Mouse (Mus musculus) stomach, embryonic 16.5 days (tissue): ENCODE data around the gene Podxl2. TPM values are rescaled to one million over a fixed set of nuclear protein-coding genes. Genes with fewer than 3 reads are reported as not detected.

Source experiments
- ATAC-seq: fragments of 200-750 bp; cut with Nextera tagmentation; 2 replicates; pipeline ENCODE4 v1.8.0; 2017; ENCODE audit warnings: moderate number of reproducible peaks, moderate TSS enrichment; ENCODE audit not compliant: insufficient read depth, low FRiP score
- H3K27ac ChIP-seq: fragments of 300-500 bp; sonication (generic); 2 replicates; pipeline ENCODE4 v1.5.1; 2014; ENCODE audit warnings: low read length
- H3K27me3 ChIP-seq: fragments of 300-500 bp; sonication (generic); 2 replicates; pipeline ENCODE4 v1.6.1; 2014; ENCODE audit warnings: low read length, control low read depth, mixed read lengths; ENCODE audit not compliant: control insufficient read depth, insufficient read depth
- H3K36me3 ChIP-seq: fragments of 300-500 bp; sonication (generic); 2 replicates; pipeline ENCODE4 v1.6.1; 2014; ENCODE audit warnings: low read length; ENCODE audit not compliant: control insufficient read depth, insufficient read depth
- H3K4me1 ChIP-seq: fragments of 300-500 bp; sonication (generic); 2 replicates; pipeline ENCODE4 v1.6.1; 2014; ENCODE audit warnings: low read length, control low read depth, mixed read lengths; ENCODE audit not compliant: control insufficient read depth, insufficient read depth
- H3K4me2 ChIP-seq: fragments of 300-500 bp; sonication (generic); 2 replicates; pipeline ENCODE4 v1.6.1; 2014; ENCODE audit warnings: low read depth, low read length, mixed read lengths
- H3K4me3 ChIP-seq: fragments of 300-500 bp; sonication (generic); replicated peaks from 2 replicates; pipeline ENCODE4 v1.5.1; 2014; ENCODE audit warnings: mild to moderate bottlenecking, low read length
- H3K9ac ChIP-seq: fragments of 300-500 bp; sonication (generic); 2 replicates; pipeline ENCODE4 v1.6.1; 2014; ENCODE audit warnings: low read length
- H3K9me3 ChIP-seq: fragments of 300-500 bp; sonication (generic); replicated peaks from 2 replicates; pipeline ENCODE4 v1.6.1; 2016; ENCODE audit warnings: low read length, control low read depth; ENCODE audit not compliant: control insufficient read depth
- WGBS: fragments of 180-500 bp; shearing (Covaris S2); extraction: QIAGEN DNeasy Blood & Tissue Kit; methylation state at CpG from one replicate; pipeline ENCODE4 v1.1.7; 2014; 5-methylcytosine and 5-hydroxymethylcytosine counted together
- polyA plus RNA-seq: library from polyadenylated mRNA; unstranded; fragments of >200 nt; fragmentation: Nextera tagmentation; extraction: Ambion mirVana; gene quantifications from 2 replicates; pipeline ENCODE4 v1.2.1, GENCODE M21; 2015

The Podxl2 gene
- polyA plus RNA-seq, 1 experiment from 2014 or later: 34.4 TPM

- H3K9me3 ChIP-seq: no peaks in the 10 kb centered on the region
- H3K4me1 ChIP-seq: peaks cover 9% of the 10 kb centered on the region
- no peak overlapping the region for H3K4me2 ChIP-seq
- no peak for ATAC-seq
- H3K4me3 ChIP-seq: no peak overlapping the region
- H3K27ac ChIP-seq: no peak overlapping the region
- no peaks in the 10 kb centered on the region for H3K27me3 ChIP-seq
- no peaks in the 10 kb centered on the region for H3K36me3 ChIP-seq
- 76% methylated on average over 3 of the region's 3 CpGs for WGBS
- H3K9ac ChIP-seq: no peak overlapping the region
Observed at GRCm38 (mm10) chr6:88816913-88817312, 57.9 kb downstream of the Podxl2 start.

DNA sequence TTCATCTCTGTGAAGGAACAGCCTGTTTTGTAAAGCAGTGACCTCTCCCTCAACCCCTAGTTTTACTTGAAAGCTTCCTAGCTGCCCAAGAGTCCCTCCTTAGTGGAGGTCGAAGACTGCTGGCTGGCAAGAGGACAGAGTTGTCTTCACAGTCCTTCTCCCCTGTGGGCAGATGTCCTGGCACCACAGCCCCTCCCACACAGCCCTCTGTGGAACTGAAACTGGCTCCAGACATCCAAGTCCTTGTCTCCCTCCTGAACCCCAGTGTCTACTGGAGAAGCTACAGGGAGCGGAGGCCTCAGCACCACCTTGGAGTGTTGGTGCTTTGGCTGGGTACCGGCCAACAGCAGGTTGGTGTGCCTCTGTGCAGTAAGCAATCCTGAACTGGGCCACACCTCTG lies 59.4 kb downstream of the Podxl2 start:
- ATAC-seq: no peak
- Histone ChIP-seq H3K9me3 (no peaks in the 10 kb centered on the region), H3K4me2 (no peak overlapping the region), H3K9ac (no peak overlapping the region), H3K4me3 (no peak overlapping the region), H3K27me3 (no peaks in the 10 kb centered on the region), H3K4me1 (peaks cover 3% of the 10 kb centered on the region), H3K36me3 (no peaks in the 10 kb centered on the region), H3K27ac (no peak overlapping the region)
- WGBS: 89% methylated on average over 3 of the region's 3 CpGs

DNA sequence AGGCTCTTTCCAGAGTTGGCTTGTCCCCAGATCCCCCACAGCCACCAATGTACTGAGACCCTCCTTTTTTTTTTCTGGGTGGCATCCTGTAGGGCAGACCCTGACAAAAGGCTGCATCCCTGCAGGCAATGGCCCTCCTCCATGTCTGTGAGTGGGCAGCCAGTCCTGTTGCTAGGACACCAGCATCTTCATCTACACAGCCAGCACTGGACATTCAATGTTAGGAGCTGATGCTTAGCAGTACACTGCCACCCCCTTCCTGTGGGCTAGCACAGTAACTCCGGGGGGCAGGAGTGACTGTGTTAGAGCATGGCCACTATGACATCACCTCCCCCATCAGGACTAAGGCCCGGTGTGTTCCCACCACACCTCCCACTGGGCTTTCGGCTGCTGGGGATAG lies 59.8 kb downstream of the Podxl2 start:
- H3K4me1 ChIP-seq: peaks cover 8% of the 10 kb centered on the region
- no peaks in the 10 kb centered on the region for H3K27me3 ChIP-seq
- no peak overlapping the region for H3K9ac ChIP-seq
- no peak for ATAC-seq
- no peaks in the 10 kb centered on the region for H3K9me3 ChIP-seq
- H3K4me3 ChIP-seq: no peak overlapping the region
- H3K4me2 ChIP-seq: no peak overlapping the region
- WGBS: 82% methylated on average over 3 of the region's 3 CpGs
- H3K27ac ChIP-seq: no peak overlapping the region
- no peaks in the 10 kb centered on the region for H3K36me3 ChIP-seq

GRCm38 (mm10) chr6:88813832-88814231 lies 61.0 kb downstream of the Podxl2 start:
- H3K9ac ChIP-seq: no peak overlapping the region
- no peak overlapping the region for H3K4me2 ChIP-seq
- no peak for ATAC-seq
- no peak overlapping the region for H3K4me3 ChIP-seq
- no peaks in the 10 kb centered on the region for H3K27me3 ChIP-seq
- H3K4me1 ChIP-seq: peaks cover 18% of the 10 kb centered on the region
- no peaks in the 10 kb centered on the region for H3K9me3 ChIP-seq
- H3K36me3 ChIP-seq: no peaks in the 10 kb centered on the region
- no peak overlapping the region for H3K27ac ChIP-seq
- WGBS: 74% methylated on average over 10 of the region's 10 CpGs

- Histone ChIP-seq H3K4me1 (peaks cover 18% of the 10 kb centered on the region), H3K27ac (no peak overlapping the region)
Observed at GRCm38 (mm10) chr6:88812886-88813285, 62.0 kb downstream of the Podxl2 start.

DNA sequence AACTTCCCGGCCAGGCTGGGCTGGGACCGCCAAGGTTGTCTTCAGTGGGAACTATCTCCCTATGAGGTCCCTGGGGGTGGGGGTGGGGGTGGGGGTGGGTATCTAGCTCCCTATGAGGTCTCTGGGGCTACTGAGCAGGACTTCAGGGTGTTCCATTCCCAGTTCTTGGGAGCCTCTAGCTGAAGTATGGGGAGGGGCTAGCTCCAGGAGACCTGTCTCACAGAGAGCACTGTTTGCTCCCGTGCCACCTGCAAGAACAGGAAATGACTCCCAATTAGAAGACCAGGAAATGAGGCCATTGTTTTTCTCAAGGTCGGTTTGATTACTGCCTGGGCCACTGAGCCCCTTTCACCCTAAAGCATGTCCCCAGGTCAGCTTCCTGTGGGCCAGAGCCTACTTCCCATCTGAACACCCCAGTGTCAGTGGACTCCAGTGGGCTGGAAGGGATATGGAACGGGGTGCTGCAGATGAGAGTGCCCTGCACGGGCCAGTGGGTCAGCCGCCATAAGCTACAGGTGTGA lies 62.9 kb downstream of the Podxl2 start:
- no peak for ATAC-seq
- Histone ChIP-seq H3K36me3 (no peaks in the 10 kb centered on the region), H3K4me2 (no peak overlapping the region), H3K27me3 (no peaks in the 10 kb centered on the region), H3K9ac (no peak overlapping the region), H3K27ac (peak overlapping the region; percentile 60), H3K4me3 (no peak overlapping the region), H3K9me3 (no peaks in the 10 kb centered on the region), H3K4me1 (peaks cover 18% of the 10 kb centered on the region)
- WGBS: 54% methylated on average over 7 of the region's 7 CpGs

More at GRCm38 (mm10) chr6:88812886-88813285, 62.0 kb downstream of the Podxl2 start:
- Histone ChIP-seq H3K36me3 (no peaks in the 10 kb centered on the region), H3K9me3 (no peaks in the 10 kb centered on the region), H3K4me2 (no peak overlapping the region), H3K9ac (no peak overlapping the region), H3K27me3 (no peaks in the 10 kb centered on the region), H3K4me3 (no peak overlapping the region)
- 84% methylated on average over 3 of the region's 3 CpGs for WGBS
- ATAC-seq: no peak

- H3K9me3 ChIP-seq: no peaks in the 10 kb centered on the region
- H3K4me1 ChIP-seq: peaks cover 18% of the 10 kb centered on the region
- H3K27ac ChIP-seq: peak overlapping the region; percentile 51
- H3K4me2 ChIP-seq: no peak overlapping the region
- H3K36me3 ChIP-seq: no peaks in the 10 kb centered on the region
- no peaks in the 10 kb centered on the region for H3K27me3 ChIP-seq
- no peak overlapping the region for H3K4me3 ChIP-seq
- WGBS: 30% methylated on average over 7 of the region's 7 CpGs
- H3K9ac ChIP-seq: no peak overlapping the region
- ATAC-seq: no peak
Observed at GRCm38 (mm10) chr6:88811396-88811795, 63.4 kb downstream of the Podxl2 start.

- H3K9ac ChIP-seq: peak overlapping the region; percentile 28
- H3K4me2 ChIP-seq: no peak overlapping the region
- H3K4me1 ChIP-seq: peaks cover 18% of the 10 kb centered on the region
- 50% methylated on average over 3 of the region's 3 CpGs for WGBS
- H3K36me3 ChIP-seq: no peaks in the 10 kb centered on the region
- ATAC-seq: no peak
- H3K9me3 ChIP-seq: no peaks in the 10 kb centered on the region
- no peak overlapping the region for H3K4me3 ChIP-seq
- H3K27me3 ChIP-seq: no peaks in the 10 kb centered on the region
- H3K27ac ChIP-seq: peak overlapping the region; percentile 57; the same call in 1 of the 2 replicates
Observed at GRCm38 (mm10) chr6:88810291-88810690, 64.6 kb downstream of the Podxl2 start.

GRCm38 (mm10) chr6:88809091-88810037 lies 65.5 kb downstream of the Podxl2 start:
- Histone ChIP-seq H3K36me3 (no peaks in the 10 kb centered on the region), H3K27ac (peak overlapping the region; percentile 57; the same call in 1 of the 2 replicates), H3K4me3 (no peak overlapping the region), H3K9ac (peak overlapping the region; percentile 28; the same call in 1 of the 2 replicates), H3K4me1 (peaks cover 18% of the 10 kb centered on the region), H3K4me2 (no peak overlapping the region), H3K27me3 (no peaks in the 10 kb centered on the region), H3K9me3 (no peaks in the 10 kb centered on the region)
- 0 out of 2 replicates have a peak, but pooled peaks have one; percentile 32 for ATAC-seq
- WGBS: 47% methylated on average over 23 of the region's 23 CpGs
